Mouse (Mus musculus): ENCODE data around the gene Zfp661. TPM values are rescaled to one million over a fixed set of nuclear protein-coding genes. Genes with fewer than 3 reads are reported as not detected.
"Not testable (repeated sequence)": the region's sequence is repeated elsewhere in the genome, so short reads cannot be mapped to it uniquely, and the experiment has no call there.

Zfp661 gene
- polyA plus RNA-seq, 1 experiment from 2014 or later: 5.8 TPM

GRCm38 (mm10) chr2:127608986-127609385, 22.1 kb upstream of the Zfp661 start:
- Histone ChIP-seq H3K9ac (no peak overlapping the region), H3K27me3 (no peaks in the 10 kb centered on the region), H3K27ac (replicated peaks) (no peak overlapping the region), H3K36me3 (peaks cover 25% of the 10 kb centered on the region), H3K4me1 (0 out of 2 replicates have a peak, but pooled peaks cover 3% of the 10 kb centered on the region), H3K4me3 (replicated peaks) (no peak overlapping the region), H3K4me2 (replicated peaks) (no peak overlapping the region), H3K9me3 (replicated peaks) (no peaks in the 10 kb centered on the region)
- 3% methylated on average over 5 of the region's 5 CpGs for WGBS
- no peak for ATAC-seq (ENCODE audit: insufficient number of reproducible peaks, low FRiP score, low TSS enrichment, low read depth)

DNA sequence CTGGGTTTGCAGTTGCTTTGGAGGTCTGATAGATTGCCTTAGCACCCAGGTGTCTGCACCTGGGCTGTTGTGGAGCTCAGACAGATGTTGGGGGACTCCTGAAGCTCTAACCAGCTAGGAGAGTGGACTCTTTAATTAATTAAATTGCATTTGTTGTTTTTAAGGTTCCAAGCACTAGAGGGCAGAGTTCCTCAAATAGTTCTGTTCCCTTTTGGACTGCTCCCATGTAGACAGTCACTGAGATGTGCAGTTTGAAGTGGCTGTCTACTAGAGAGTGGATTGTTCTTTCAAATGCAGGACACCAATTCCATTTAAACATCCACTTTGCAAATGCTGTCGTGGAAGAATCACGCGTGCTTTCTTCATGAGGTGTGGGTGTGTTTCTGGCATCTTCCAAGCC, 21.3 kb upstream of the Zfp661 start:
- Histone ChIP-seq H3K9ac (no peak overlapping the region), H3K27ac (replicated peaks) (no peak overlapping the region), H3K9me3 (replicated peaks) (no peaks in the 10 kb centered on the region), H3K4me3 (replicated peaks) (no peak overlapping the region), H3K4me1 (0 out of 2 replicates have a peak, but pooled peaks cover 3% of the 10 kb centered on the region), H3K4me2 (replicated peaks) (no peak overlapping the region), H3K27me3 (no peaks in the 10 kb centered on the region), H3K36me3 (peaks cover 30% of the 10 kb centered on the region)
- 35% methylated on average over 3 of the region's 3 CpGs for WGBS
- no peak for ATAC-seq (ENCODE audit: insufficient number of reproducible peaks, low FRiP score, low TSS enrichment, low read depth)

DNA sequence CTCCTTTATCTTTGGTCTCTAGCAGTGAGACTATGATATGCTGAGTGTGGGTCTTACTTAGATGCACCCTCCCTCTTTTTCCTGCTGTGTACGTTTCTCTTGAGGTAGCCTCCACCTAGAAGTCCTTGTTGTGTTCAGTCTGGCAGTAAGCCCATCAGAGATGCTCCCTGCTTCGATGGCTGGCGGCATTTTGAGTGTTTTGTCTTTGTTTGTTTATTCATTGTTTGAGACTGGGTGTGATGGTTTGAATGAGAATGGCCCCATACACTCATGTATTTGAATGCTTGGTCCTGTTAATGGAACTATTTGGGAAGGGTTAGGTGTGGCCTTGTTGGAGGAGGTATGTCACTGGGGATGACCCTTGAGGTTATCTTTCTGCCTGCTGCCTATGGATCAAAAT, 18.3 kb upstream of the Zfp661 start:
- Histone ChIP-seq H3K9ac (no peak overlapping the region), H3K27me3 (no peaks in the 10 kb centered on the region), H3K27ac (replicated peaks) (no peak overlapping the region), H3K9me3 (replicated peaks) (no peaks in the 10 kb centered on the region), H3K4me1 (0 out of 2 replicates have a peak, but pooled peaks cover 3% of the 10 kb centered on the region), H3K4me3 (replicated peaks) (no peak overlapping the region), H3K36me3 (peaks cover 58% of the 10 kb centered on the region), H3K4me2 (replicated peaks) (no peak overlapping the region)
- WGBS: 87% methylated on average over 3 of the region's 3 CpGs
- no peak for ATAC-seq (ENCODE audit: insufficient number of reproducible peaks, low FRiP score, low TSS enrichment, low read depth)

GRCm38 (mm10) chr2:127603383-127603782, 16.5 kb upstream of the Zfp661 start:
- H3K4me1 ChIP-seq; ATAC-seq (ENCODE audit: insufficient number of reproducible peaks, low FRiP score, low TSS enrichment, low read depth); H3K4me2 ChIP-seq (replicated peaks); H3K27ac ChIP-seq (replicated peaks); H3K27me3 ChIP-seq; H3K9ac ChIP-seq; H3K9me3 ChIP-seq (replicated peaks); H3K4me3 ChIP-seq (replicated peaks): not testable (repeated sequence)
- H3K36me3 ChIP-seq: peaks cover 77% of the 10 kb centered on the region
- 83% methylated on average over 6 of the region's 8 CpGs for WGBS

DNA sequence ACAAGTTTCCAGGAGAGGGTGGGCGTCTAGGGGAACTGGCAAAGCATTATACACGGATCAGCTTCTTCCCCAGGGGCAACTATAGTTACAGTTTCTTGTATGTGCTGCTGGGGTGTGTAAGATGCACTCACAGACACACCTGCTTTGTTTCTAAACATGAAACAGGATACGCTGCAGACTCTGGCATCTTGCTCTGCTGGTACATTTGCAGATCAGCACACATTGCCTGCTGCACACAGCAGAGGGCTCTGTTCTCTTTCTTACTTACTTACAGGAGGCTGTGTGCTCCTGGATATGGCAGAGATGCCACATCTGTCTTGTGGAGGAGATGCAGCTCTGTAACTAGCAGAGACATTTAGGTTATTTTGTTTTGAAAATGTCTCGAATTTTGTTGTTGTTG, 3.9 kb upstream of the Zfp661 start:
- no peaks in the 10 kb centered on the region for H3K27me3 ChIP-seq
- ATAC-seq (ENCODE audit: insufficient number of reproducible peaks, low FRiP score, low TSS enrichment, low read depth): no peak
- H3K27ac ChIP-seq (replicated peaks): no peak overlapping the region; the same call in 1 of the 2 replicates
- H3K4me3 ChIP-seq (replicated peaks): no peak overlapping the region
- H3K4me1 ChIP-seq: peaks cover 17% of the 10 kb centered on the region
- H3K9ac ChIP-seq: no peak overlapping the region
- no peak overlapping the region for H3K4me2 ChIP-seq (replicated peaks)
- H3K36me3 ChIP-seq: peaks cover 34% of the 10 kb centered on the region
- WGBS: 49% methylated on average over 4 of the region's 4 CpGs
- H3K9me3 ChIP-seq (replicated peaks): no peaks in the 10 kb centered on the region

DNA sequence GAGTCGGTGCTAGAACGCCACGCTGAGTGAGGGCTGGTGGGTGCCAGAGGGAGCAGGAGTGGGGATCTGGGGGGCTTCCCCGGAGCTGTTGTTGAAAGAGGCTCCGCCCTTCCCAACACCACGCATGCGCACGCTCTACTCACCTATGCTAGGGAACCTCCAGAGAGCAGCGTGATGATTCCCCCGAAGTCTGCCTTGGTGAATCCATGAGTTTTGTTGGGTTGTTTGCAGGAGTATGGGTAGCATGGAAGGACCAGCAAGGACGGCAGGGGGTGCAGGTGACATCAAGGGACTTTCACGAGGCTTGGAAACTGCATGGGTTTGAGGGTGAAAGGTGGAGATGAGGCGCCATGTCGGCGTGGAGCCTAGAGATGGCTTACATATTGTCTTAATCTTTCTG, 3.3 kb upstream of the Zfp661 start:
- H3K4me3 ChIP-seq (replicated peaks): no peak overlapping the region
- no peak for ATAC-seq (ENCODE audit: insufficient number of reproducible peaks, low FRiP score, low TSS enrichment, low read depth)
- H3K27me3 ChIP-seq: no peaks in the 10 kb centered on the region
- peaks cover 31% of the 10 kb centered on the region for H3K36me3 ChIP-seq
- H3K9ac ChIP-seq: no peak overlapping the region
- peaks cover 17% of the 10 kb centered on the region for H3K4me1 ChIP-seq
- 73% methylated on average over 15 of the region's 15 CpGs for WGBS
- H3K27ac ChIP-seq (replicated peaks): no peak overlapping the region; the same call in 1 of the 2 replicates
- H3K4me2 ChIP-seq (replicated peaks): no peak overlapping the region
- no peaks in the 10 kb centered on the region for H3K9me3 ChIP-seq (replicated peaks)

GRCm38 (mm10) chr2:127588897-127589296, 2.0 kb upstream of the Zfp661 start:
- no peak overlapping the region for H3K4me3 ChIP-seq (replicated peaks)
- ATAC-seq (ENCODE audit: insufficient number of reproducible peaks, low FRiP score, low TSS enrichment, low read depth): no peak
- no peaks in the 10 kb centered on the region for H3K27me3 ChIP-seq
- H3K4me2 ChIP-seq (replicated peaks): no peak overlapping the region
- H3K4me1 ChIP-seq: peaks cover 21% of the 10 kb centered on the region
- no peak overlapping the region for H3K9ac ChIP-seq
- 92% methylated on average over 9 of the region's 9 CpGs for WGBS
- H3K36me3 ChIP-seq: peaks cover 18% of the 10 kb centered on the region; the same call in 1 of the 2 replicates
- no peaks in the 10 kb centered on the region for H3K9me3 ChIP-seq (replicated peaks)
- no peak overlapping the region for H3K27ac ChIP-seq (replicated peaks)

DNA sequence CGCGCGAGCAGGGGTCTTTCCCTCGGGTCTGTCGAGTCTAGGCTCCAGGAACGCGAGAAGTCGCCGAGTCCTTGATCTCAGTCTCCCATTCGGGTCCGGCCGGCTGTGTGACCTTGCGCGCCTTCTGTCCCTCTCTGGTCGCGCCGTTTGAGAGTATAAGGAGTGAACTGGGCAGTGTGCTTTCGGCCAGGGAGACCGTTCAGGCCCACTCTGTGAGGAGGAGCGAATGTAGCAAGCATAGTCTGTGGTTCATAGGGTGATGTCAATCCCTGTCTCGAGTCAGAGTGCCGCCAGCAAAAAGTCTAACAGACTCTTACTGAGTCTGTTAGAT, 585 bp upstream of the Zfp661 start:
- WGBS: under 1% methylated on average over 22 of the region's 22 CpGs
- Histone ChIP-seq H3K4me1 (peaks cover 21% of the 10 kb centered on the region), H3K9me3 (replicated peaks) (no peaks in the 10 kb centered on the region), H3K27ac (replicated peaks) (peak overlapping the region; percentile 94), H3K4me3 (replicated peaks) (peak overlapping the region; percentile 89), H3K27me3 (no peaks in the 10 kb centered on the region), H3K36me3 (peaks cover 6% of the 10 kb centered on the region; the same call in 1 of the 2 replicates), H3K4me2 (replicated peaks) (peak overlapping the region; percentile 61), H3K9ac (peak overlapping the region; percentile 73)
- no peak for ATAC-seq (ENCODE audit: insufficient number of reproducible peaks, low FRiP score, low TSS enrichment, low read depth)

GRCm38 (mm10) chr2:127584436-127584858, 2.4 kb downstream of the Zfp661 start:
- Histone ChIP-seq H3K4me2 (replicated peaks) (peak overlapping the region; percentile 69), H3K4me3 (replicated peaks) (peak overlapping the region; percentile 72), H3K36me3 (0 out of 2 replicates have a peak, but pooled peaks cover 4% of the 10 kb centered on the region), H3K9ac (peak overlapping the region; percentile 63), H3K27ac (replicated peaks) (no peak overlapping the region), H3K4me1 (peaks cover 21% of the 10 kb centered on the region), H3K27me3 (no peaks in the 10 kb centered on the region), H3K9me3 (replicated peaks) (no peaks in the 10 kb centered on the region)
- ATAC-seq (ENCODE audit: insufficient number of reproducible peaks, low FRiP score, low TSS enrichment, low read depth): peak; percentile 77
- under 1% methylated on average over 24 of the region's 24 CpGs for WGBS

- no peak for ATAC-seq (ENCODE audit: insufficient number of reproducible peaks, low FRiP score, low TSS enrichment, low read depth)
- WGBS: 12% methylated on average over 1 of the region's 1 CpGs
Measured at GRCm38 (mm10) chr2:127573322-127573721, 13.6 kb downstream of the Zfp661 start.

DNA sequence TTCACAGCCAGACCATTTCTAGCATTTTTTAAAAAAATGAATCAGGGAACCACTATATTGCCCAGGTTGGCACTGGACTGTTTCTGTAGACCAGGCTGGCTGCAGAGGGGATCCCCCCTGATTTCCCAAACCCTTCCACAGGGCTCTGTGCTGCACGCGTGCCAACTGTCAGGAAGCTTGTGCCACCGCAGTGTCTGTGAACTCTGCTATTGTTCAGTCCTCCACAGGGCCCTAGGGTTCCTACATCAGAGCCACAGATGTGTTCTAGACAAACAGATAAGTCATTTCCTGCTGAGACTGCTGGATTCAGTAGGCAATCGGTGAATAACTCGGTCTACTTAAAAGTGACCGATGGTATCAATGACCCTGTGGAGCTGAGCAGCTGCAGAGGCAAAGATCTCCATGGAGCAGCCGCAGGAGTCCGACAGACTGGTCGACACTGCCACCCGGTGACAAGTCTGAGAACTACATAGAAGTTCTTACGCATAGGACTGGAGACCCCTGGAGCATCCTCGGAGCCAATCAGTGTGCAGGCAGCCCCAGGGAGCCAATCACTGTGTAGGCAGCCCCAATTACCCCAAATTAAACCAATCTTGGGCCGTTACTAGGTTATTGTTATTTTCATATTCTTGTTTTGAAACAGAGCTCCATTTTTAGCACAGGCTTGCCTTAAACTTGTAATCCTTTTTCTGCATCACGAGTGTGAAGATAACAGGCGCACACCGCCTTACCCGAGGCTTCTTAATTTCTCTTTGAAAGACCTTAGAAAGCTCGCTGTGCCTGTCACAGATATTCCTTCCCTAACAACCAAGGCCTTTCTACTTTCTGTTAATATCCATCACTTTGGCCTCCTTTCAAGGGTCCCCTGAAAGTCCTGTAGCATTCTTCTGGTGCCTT, 27.6 kb downstream of the Zfp661 start:
- 18% methylated on average over 18 of the region's 18 CpGs for WGBS
- Histone ChIP-seq H3K27ac (replicated peaks) (no peak overlapping the region), H3K9me3 (replicated peaks) (no peaks in the 10 kb centered on the region), H3K9ac (no peak overlapping the region), H3K36me3 (no peaks in the 10 kb centered on the region), H3K27me3 (peaks cover 7% of the 10 kb centered on the region), H3K4me1 (peaks cover 7% of the 10 kb centered on the region; the same call in 1 of the 2 replicates), H3K4me3 (replicated peaks) (0 out of 2 replicates have a peak overlapping the region, but pooled peaks have one; percentile 18), H3K4me2 (replicated peaks) (peak overlapping the region; percentile 38)
- ATAC-seq (ENCODE audit: insufficient number of reproducible peaks, low FRiP score, low TSS enrichment, low read depth): peak; percentile 91

More at GRCm38 (mm10) chr2:127573322-127573721, 13.6 kb downstream of the Zfp661 start:
- Histone ChIP-seq H3K4me1 (no peaks in the 10 kb centered on the region), H3K4me2 (replicated peaks) (no peak overlapping the region), H3K4me3 (replicated peaks) (no peak overlapping the region), H3K36me3 (peaks cover 26% of the 10 kb centered on the region; the same call in 1 of the 2 replicates), H3K27ac (replicated peaks) (no peak overlapping the region), H3K9ac (no peak overlapping the region), H3K9me3 (replicated peaks) (0 out of 2 replicates have a peak, but pooled peaks cover 3% of the 10 kb centered on the region), H3K27me3 (no peaks in the 10 kb centered on the region)

Data from embryonic facial prominence, embryonic 15.5 days (tissue).